Mouse (Mus musculus) kidney, adult 2 months (tissue): ENCODE data around the gene Tspan14.

Experiments used
- CTCF ChIP-seq: fragments of 200-500 bp; conservative IDR thresholded peaks from 2 replicates; pipeline ENCODE4 v1.5.1; 2011; ENCODE audit warnings: low read depth, mild to moderate bottlenecking, control low read depth, low read length, moderate library complexity, mixed read lengths; ENCODE audit not compliant: insufficient read depth, insufficient read length
- POLR2A ChIP-seq: fragments of 200-500 bp; IDR thresholded peaks from one replicate; pipeline ENCODE4 v1.6.1; 2011; ENCODE audit warnings: low read depth, low read length, control low read depth

DNA sequence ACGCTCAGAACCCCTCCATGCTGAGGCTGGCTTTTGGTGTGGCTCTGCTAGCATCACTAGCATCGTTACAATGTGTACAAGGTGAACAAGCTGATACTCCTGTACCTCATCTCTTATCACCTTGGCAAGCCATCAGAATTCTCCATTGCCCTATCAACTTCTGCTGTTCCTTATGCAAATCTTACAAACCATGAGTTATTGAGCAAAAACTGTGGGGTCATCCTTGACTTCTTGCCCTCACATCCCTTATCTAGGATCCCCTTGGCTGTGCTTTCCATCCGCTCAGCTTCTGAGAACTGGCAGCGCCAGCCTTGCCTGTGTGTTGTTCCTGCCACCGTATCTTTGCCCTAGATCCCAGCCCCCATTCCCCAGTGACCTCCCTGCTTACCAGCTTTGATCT is 22.2 kb upstream of the Tspan14 start:
- TF ChIP-seq CTCF (no peak), POLR2A (no peak)
